Mouse (Mus musculus): Measurements from ENCODE around the gene Cd9.

Cd9 gene

GRCm38 (mm10) chr6:125473939-125474338 is 20.7 kb downstream of the Cd9 start:
- DNase-seq (ENCODE audit: low spot score): no peak

DNA sequence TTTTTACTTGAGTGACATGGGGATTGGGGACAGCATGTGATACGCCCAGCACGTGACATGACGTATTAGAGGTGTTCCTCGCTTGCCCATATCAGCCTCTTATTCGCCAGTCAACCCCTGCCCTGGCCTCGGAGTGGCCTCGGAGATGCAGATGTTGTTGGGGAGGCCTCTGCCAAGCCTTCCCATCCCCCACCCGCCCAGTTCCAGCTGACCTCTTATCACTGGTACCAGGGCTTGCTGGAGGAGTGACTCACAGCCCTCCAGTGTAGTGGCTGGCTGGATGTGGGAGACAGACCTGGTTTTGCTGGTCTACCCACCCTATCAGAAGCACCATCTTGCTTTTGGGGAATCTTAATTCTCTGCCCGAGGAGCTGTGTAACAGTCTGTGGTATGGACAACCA is 21.3 kb downstream of the Cd9 start:
- DNase-seq (ENCODE audit: low spot score): no peak

DNA sequence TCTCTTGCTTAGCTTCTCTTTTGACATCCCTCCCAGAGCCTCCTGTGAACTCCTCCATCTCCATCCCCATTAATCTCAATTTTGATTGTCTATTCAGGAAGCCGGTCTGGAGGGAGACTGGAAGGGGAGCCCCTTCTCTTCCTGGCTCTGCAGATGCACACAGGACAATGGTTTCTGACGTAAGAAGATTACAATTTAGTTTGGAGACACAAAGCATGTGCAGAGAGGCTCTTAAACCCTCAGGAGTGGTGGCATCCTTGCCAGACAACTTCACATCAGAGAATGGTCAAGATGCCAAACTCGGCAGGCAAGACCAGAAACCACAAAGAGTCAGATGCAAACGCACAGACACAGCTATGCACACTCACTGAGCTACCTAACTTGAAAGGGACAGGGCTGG is 22.7 kb downstream of the Cd9 start:
- DNase-seq (ENCODE audit: low spot score): no peak

GRCm38 (mm10) chr6:125471326-125471725 is 23.3 kb downstream of the Cd9 start:
- DNase-seq (ENCODE audit: low spot score): no peak

DNA sequence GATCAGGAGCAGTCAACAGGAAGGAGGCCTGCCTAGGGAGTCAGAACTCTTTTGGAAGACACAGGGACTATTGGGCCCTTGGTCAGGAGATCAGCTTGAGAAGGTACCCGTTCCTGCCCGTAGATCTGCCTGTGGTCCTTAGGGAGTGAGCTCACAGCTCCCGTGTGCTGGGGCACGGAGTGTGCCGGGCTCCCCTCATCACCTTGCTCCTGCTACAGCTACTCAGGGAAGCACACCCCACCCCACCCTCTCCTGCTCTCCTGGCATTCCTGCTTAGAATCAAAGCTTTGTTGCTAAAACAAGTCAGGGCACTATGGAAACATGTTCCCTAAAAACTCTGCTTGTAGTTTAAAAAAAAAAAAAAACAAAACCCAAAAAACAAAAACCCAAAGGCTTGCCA is 24.0 kb downstream of the Cd9 start:
- no peak for DNase-seq (ENCODE audit: low spot score)

- DNase-seq (ENCODE audit: low spot score): no peak
Measured at GRCm38 (mm10) chr6:125469222-125469621, 25.4 kb downstream of the Cd9 start.

DNA sequence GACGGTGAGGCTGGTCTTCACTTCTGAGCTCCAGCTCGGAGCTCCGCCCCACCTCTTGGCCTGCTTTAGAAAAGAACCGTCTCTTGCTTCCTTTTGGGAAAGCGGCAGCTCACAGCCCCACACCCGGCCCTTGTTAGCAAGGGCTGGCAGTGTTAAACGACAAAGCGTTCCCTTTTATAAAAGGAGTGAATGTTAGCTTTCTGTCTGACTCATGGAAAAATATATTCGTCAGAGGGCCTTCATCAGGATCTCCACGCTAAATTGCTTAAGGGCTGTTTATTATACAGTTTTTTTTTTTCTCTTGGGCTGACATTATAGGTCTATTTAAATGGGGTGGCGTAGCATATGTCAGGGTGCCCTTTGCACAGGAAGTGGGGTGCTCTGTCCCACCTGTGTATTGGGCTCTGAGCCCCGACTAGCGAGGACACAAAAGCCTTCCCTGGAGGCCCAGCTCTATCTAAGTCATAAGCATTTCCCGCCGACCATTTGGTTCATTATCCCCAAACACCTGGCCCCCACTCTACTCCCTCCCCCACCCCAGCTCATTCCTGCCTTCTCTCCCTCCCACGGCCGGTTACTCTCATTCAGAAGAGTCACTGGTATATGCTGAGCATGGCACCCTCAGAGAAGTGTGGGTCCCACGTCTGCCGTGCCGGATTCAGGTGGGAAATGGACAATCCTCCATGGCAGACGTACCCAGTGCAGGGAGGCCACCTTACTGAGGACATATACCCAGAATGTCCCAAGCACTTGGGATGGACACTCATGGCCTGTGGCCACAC is 26.2 kb downstream of the Cd9 start:
- DNase-seq (ENCODE audit: low spot score): no peak

DNA sequence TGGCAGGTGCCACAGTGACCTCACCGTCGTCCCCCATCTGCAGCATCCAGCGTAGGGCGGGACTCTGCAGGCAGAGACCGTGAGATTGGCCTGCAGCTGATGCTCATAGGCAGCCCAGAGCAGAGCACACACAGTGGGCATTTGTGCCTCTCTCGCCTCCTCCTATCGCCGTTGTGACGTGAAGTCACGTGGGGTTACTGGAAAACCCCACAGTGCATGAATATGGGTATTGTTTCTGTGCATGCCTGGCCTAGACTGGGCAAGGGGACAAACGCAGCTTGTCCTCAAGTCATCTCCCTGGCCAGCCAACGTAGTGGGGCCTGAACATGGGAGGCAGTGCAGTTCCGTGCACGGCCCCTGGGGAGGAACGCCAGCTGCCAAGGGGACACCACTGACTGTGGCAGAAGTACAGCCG is 27.3 kb downstream of the Cd9 start:
- DNase-seq (ENCODE audit: low spot score): no peak

DNA sequence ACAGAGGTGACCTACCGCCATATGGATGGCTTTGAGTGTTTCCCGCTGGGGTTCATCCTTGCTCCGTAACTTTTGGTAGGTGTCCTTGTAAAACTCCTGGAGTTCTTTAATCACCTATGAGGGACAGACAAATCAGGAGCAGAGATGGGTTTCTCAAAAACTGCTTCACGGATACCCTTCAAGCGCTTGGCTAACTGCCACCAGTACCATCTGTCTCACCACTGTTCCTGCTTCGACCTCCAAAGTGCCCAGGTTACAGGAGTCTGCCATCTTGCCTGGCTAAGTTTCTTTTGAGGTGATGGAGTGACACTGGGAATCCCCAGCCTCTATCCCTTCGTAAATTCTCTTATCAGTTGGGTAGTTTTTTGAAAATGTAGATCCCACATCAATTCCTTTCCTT is 32.3 kb downstream of the Cd9 start:
- DNase-seq (ENCODE audit: low spot score): no peak

DNA sequence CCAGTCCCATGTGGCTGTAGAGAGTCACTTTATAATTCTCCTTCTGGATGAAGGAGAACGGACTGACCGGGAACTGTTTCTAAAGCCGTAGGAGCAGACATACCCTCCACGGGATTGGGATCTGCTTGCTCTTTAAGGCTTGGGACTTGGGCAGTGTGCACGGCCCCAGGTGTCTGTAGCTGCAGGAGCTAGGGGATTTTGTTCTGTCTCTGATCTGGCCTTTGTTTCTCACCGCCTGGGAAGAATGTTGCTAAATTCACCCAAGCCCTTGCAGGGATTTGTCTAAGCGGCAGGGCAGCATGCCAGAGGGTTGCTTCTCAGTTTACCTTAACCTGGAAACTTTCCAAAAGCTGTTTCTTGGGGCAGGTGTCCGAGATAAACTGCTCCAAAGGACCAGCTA is 32.8 kb downstream of the Cd9 start:
- no peak for DNase-seq (ENCODE audit: low spot score)

GRCm38 (mm10) chr6:125461325-125461724 is 33.3 kb downstream of the Cd9 start:
- DNase-seq (ENCODE audit: low spot score): no peak

DNA sequence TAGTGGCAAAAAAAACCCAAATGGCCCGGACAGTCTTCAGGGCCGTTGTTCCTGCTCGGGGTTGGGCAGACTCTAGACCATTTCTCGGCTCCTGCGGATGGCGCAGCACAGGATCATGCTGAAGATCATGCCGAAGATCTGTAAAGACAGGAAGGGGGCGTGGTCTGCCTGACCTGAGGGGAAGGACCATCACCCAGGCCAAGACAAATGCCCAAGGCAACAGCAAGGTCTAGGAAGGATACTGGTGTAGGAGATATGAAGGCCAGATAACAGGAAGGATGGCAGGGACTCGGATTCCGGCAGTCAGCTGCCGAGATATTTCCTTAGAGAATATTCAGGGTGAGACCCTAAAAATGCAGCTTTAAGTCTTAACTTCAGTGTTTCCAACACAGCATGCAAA is 34.0 kb downstream of the Cd9 start:
- no peak for DNase-seq (ENCODE audit: low spot score)

- DNase-seq (ENCODE audit: low spot score): no peak
Measured at GRCm38 (mm10) chr6:125459903-125460302, 34.7 kb downstream of the Cd9 start.

DNA sequence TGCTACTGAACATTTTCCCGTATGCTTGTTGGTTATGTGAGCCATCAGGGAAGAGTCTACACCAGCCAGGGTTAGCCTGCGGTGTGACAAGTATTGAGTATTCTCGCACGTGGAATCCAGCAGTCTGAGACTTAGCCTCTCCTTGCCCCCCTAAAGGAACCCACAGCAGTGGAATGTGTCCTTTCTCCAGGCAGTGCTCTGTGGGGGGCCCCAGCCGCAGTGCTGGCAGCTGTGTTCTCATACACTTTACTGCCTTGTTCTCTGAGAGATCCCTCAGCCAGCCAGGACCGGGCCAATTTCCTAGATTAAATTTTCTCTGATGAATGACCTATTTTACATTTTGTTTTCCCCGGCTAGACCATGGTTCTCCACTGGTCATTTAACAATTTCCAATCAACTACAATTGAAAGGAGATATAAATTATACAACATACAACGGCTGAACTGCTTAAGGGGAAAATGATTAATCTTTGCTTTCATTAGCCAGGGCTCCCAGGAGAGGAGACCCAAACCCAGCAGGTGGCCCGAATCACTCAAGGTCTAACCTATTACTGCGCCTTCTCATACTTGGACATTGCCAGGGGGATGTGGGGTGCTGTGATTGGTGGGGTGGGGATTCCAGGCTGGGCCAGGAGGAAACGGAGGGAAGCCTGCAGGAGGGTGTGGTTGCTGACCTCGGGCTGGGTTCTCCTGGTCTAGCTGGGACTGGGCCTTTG is 38.6 kb downstream of the Cd9 start:
- DNase-seq (ENCODE audit: low spot score): peak; percentile 36

DNA sequence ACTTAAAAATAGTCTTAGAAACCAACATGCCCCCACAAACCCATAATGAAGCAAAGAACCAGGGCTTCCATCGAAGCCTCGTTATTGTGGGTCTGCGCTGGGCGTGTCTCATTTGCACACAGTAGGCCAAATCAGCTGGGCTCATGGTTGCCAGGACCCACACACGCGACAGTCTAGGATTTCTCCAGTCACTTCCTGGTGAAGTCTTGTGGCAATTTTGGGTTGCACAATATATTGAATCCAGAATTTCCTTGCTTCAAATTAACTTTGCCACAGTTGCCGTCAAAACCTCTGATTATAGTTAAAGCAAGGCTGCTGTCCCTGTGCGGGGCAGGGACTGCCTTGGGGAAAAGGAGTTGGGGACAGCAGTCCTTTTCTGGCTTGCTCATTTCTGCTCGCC is 39.9 kb downstream of the Cd9 start:
- DNase-seq (ENCODE audit: low spot score): no peak

GRCm38 (mm10) chr6:125454299-125454698 is 40.3 kb downstream of the Cd9 start:
- DNase-seq (ENCODE audit: low spot score): no peak

DNA sequence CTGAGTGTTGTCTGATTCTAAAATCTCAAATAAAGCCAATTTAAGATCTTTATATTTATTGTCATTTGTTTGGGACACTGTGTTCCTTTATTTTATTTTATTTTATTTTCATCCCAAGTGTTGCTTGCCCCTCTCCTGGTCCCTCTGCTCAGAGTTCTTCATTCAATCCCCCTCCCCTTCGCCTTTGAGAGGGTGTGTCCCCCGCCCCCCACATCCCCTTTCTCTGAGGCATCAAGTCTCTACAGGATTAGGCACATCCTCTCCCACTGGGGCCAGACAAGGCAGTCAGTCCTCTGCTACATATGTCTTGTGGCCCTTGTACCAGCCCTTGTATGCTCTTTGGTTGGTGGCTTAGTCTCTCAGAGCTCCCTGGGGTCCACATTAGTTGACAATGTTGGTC is 46.9 kb downstream of the Cd9 start:
- no peak for DNase-seq (ENCODE audit: low spot score)

DNA sequence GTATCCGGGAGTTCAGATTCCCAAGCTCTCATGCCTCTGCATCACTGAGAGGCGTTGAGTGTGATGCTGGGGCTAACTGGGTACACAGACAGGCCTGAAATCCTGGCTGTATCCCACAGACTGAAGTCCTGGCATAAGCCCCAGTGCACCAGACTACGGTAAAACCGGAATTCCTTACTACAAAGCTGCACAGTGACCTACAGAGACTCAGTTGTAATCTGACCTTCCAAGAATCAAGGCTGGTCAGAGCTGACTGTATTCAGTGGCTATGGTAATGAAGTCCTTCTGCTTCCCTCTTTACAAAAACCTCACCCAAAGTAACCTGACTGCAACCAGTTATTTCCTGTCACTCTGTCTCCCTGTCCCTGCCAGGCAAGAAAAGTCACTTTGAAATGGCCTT is 47.4 kb downstream of the Cd9 start:
- peak; percentile 36 for DNase-seq (ENCODE audit: low spot score)

GRCm38 (mm10) chr6:125445381-125445780 is 49.2 kb downstream of the Cd9 start:
- no peak for DNase-seq (ENCODE audit: low spot score)

DNA sequence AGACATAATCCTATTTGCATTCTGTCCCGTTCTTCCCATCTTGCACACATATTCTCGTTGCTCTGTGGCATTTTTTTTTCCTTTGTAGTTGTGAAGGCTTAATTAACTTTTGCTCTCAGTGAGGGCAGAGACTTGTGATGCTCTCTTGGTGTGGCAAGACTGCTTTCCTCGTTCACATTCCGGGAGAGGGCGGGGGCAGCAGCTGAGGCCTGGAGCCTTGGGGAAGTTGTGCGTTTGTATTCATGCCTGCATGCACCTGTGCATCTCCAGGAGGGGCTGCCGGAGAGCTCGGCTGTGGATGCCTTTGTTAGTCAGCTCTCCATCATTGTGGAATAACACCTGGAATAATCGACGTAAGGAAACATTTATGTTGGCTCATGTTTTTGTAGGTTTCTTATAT is 52.0 kb downstream of the Cd9 start:
- DNase-seq (ENCODE audit: low spot score): no peak

- DNase-seq (ENCODE audit: low spot score): no peak
Measured at GRCm38 (mm10) chr6:125436753-125437152, 57.8 kb downstream of the Cd9 start.

DNA sequence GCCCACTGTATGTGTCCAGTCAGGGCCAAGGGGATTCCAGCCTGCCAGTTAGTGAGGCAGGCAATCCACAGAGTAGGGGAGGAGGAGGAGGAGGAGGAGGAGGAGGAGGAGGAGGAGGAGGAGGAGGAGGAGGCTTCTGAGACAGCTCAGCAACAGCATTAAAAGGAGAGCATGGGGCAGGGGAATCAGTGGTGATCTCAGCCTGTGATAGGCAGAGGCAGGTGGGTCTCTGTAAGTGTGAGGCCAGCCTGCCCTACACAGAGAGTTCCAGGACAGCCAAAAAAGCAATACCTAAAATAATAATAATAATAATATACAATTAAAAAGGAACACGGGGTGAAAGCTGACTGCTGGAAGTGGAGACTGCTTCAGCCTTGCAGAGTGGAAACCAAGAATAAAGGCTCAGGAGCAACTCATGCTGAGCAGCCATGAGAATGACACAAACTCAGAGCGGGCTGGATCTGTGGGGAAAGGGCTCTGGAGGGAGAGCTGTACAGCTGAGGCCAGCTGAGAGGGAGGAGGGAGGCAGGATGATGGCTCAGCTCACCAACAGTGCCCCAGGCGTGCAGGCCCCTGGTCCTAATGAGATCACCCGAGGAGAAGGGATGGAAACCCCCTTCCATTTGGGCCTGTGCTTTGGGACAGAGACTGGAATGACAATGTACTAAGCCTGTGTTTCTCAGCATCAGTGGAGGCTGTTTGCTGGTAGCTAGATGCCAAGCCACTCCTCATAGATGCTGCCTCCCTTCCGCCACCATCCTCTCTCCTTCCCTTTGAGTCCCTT is 59.7 kb downstream of the Cd9 start:
- DNase-seq (ENCODE audit: low spot score): no peak
